ENCODE assay signal across 8 mouse cellular contexts in the genomic region with DNA sequence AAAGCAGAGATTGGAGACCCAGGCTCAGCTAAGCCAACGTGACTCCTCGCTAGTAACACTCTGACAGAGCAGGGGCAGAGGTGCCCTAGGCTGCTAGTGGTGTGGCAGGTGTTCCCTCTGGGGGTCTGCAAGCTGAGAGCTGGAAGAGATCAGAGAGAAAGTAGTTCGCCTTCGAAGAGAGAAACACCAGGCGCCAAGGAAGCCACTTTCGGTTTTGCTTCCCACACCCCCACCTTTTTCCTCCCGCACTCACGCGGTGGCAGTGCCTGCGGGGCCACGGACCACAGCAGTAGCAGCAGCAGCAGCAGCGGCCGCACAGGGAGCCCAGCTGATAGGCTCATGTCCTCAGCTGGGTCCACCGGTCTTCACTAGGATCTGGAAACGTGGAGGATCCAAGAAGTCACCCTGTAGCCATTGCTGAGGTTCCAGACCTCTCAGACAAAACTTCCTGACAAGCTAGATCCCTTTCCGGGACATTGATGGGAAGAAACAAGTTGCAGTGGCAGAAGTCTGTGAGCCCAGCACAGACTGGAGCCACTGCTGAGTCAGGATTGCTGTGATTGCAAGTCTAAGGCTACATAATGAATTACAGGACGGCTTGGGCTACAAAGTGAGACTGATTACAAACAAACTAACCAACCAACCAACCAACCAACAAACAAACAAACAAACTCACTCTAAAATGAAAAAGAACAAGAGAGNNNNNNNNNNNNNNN. TPM values are rescaled to one million over a fixed set of nuclear protein-coding genes. Genes with fewer than 3 reads are reported as not detected.
DNase-seq lines count a peak whose midpoint lies in the region; ATAC-seq and TF ChIP-seq lines count a peak whose summit lies in the region.

Gene Hfe, minus strand, starts transcription at position 481 of the 716 bp plus-strand sequence.

- TF ChIP-seq EP300 in ES-Bruce4 (IDR thresholded peaks at IDR 0.05; ENCODE audit: insufficient read depth, low read depth, low read length), result no peak

- TF ChIP-seq CTCF in ES-Bruce4 (IDR thresholded peaks at IDR 0.05; ENCODE audit: low read depth, low read length), result no peak

- DNase-seq in adrenal gland, adult 8-10 months, result peak; percentile 54
- DNase-seq in forebrain, embryonic 14.5 days (ENCODE audit: low spot score), result peak; percentile 36
- peak; percentile 59 for DNase-seq in heart, postnatal 4 days
- peak; percentile 95 for DNase-seq in midbrain, embryonic 11.5 days (ENCODE audit: low spot score, missing footprints)
- peak; percentile 55 for DNase-seq in spleen, postnatal 36 days (ENCODE audit: low spot score in 2 of 2)
- DNase-seq in layer of hippocampus, adult 18-20 months (ENCODE audit: low spot score in 2 of 2), result no peak

- 5% methylated on average over 17 of the region's 17 CpGs for WGBS in forebrain, embryonic 14.5 days
- under 1% methylated on average over 17 of the region's 17 CpGs for WGBS in limb, embryonic 12.5 days
- WGBS in midbrain, embryonic 11.5 days, result 9% methylated on average over 14 of the region's 17 CpGs

- no peaks in the 10 kb centered on the region for H3K9me3 ChIP-seq in ES-Bruce4 (replicated peaks; ENCODE audit: control insufficient read depth, insufficient read depth, low read length, poor library complexity, severe bottlenecking)
- H3K9me3 ChIP-seq in forebrain, embryonic 14.5 days (replicated peaks; ENCODE audit: control insufficient read depth, low read length), result no peaks in the 10 kb centered on the region
- H3K9me3 ChIP-seq in limb, embryonic 12.5 days, result no peaks in the 10 kb centered on the region
- no peaks in the 10 kb centered on the region for H3K9me3 ChIP-seq in midbrain, embryonic 11.5 days (ENCODE audit: control insufficient read depth, low read length)

- H3K9ac ChIP-seq in ES-Bruce4 (ENCODE audit: low read depth, poor library complexity, severe bottlenecking), result peak within 1 kb of the TSS; percentile 24; the same call in 1 of the 2 replicates
- H3K9ac ChIP-seq in forebrain, embryonic 14.5 days (ENCODE audit: low read length), result peak within 1 kb of the TSS; percentile 54
- peak within 1 kb of the TSS; percentile 55 for H3K9ac ChIP-seq in limb, embryonic 12.5 days (replicated peaks)
- peak within 1 kb of the TSS; percentile 51 for H3K9ac ChIP-seq in midbrain, embryonic 11.5 days (ENCODE audit: low read length)

- H3K4me3 ChIP-seq in ES-Bruce4 (ENCODE audit: low read depth, low read length), result peak within 1 kb of the TSS; percentile 10; the same call in 1 of the 2 replicates
- peak within 1 kb of the TSS; percentile 20 for H3K4me3 ChIP-seq in forebrain, embryonic 14.5 days (ENCODE audit: low read depth, low read length)
- H3K4me3 ChIP-seq in limb, embryonic 12.5 days (replicated peaks), result peak within 1 kb of the TSS; percentile 37
- peak within 1 kb of the TSS; percentile 22 for H3K4me3 ChIP-seq in midbrain, embryonic 11.5 days (ENCODE audit: low read depth, low read length)

- no peak for TF ChIP-seq POLR2A in ES-Bruce4 (IDR thresholded peaks at IDR 0.05; ENCODE audit: insufficient read depth, low read length)

- H3K4me1 ChIP-seq in ES-Bruce4 (ENCODE audit: control insufficient read depth, insufficient read depth, low read length), result no peaks in the 10 kb centered on the region
- peaks cover 11% of the 10 kb centered on the region; the same call in 1 of the 2 replicates for H3K4me1 ChIP-seq in forebrain, embryonic 14.5 days (ENCODE audit: control insufficient read depth, insufficient read depth, low read length)
- H3K4me1 ChIP-seq in limb, embryonic 12.5 days (replicated peaks), result peaks cover 27% of the 10 kb centered on the region
- peaks cover 11% of the 10 kb centered on the region for H3K4me1 ChIP-seq in midbrain, embryonic 11.5 days (ENCODE audit: control insufficient read depth, insufficient read depth, low read length)

- H3K4me2 ChIP-seq in forebrain, embryonic 14.5 days (ENCODE audit: low read length), result peak within 1 kb of the TSS; percentile 52
- H3K4me2 ChIP-seq in limb, embryonic 12.5 days, result peak within 1 kb of the TSS; percentile 62
- H3K4me2 ChIP-seq in midbrain, embryonic 11.5 days, result peak within 1 kb of the TSS; percentile 51

- peaks cover 4% of the 10 kb centered on the region; the same call in 1 of the 2 replicates for H3K27me3 ChIP-seq in ES-Bruce4 (ENCODE audit: control insufficient read depth, insufficient read depth, low read length, poor library complexity, severe bottlenecking)
- H3K27me3 ChIP-seq in forebrain, embryonic 14.5 days (replicated peaks; ENCODE audit: control insufficient read depth, insufficient read depth, low read length), result no peaks in the 10 kb centered on the region
- H3K27me3 ChIP-seq in limb, embryonic 12.5 days, result no peaks in the 10 kb centered on the region
- no peaks in the 10 kb centered on the region for H3K27me3 ChIP-seq in midbrain, embryonic 11.5 days (ENCODE audit: control insufficient read depth, insufficient read depth, low read length)

- H3K27ac ChIP-seq in ES-Bruce4 (ENCODE audit: insufficient read depth, low read length), result no peak within 1 kb of the TSS
- no peak within 1 kb of the TSS for H3K27ac ChIP-seq in forebrain, embryonic 14.5 days (ENCODE audit: low read depth, low read length)
- H3K27ac ChIP-seq in limb, embryonic 12.5 days, result peak within 1 kb of the TSS; percentile 67
- H3K27ac ChIP-seq in midbrain, embryonic 11.5 days (ENCODE audit: low read depth, low read length), result no peak within 1 kb of the TSS; the same call in 1 of the 2 replicates

- H3K36me3 ChIP-seq in ES-Bruce4 (ENCODE audit: control insufficient read depth, insufficient read depth, low read length, poor library complexity, severe bottlenecking), result no peaks in the 10 kb centered on the region
- no peaks in the 10 kb centered on the region for H3K36me3 ChIP-seq in forebrain, embryonic 14.5 days (ENCODE audit: control insufficient read depth, insufficient read depth, low read length)
- H3K36me3 ChIP-seq in limb, embryonic 12.5 days, result no peaks in the 10 kb centered on the region
- H3K36me3 ChIP-seq in midbrain, embryonic 11.5 days (ENCODE audit: control insufficient read depth, insufficient read depth, low read length), result no peaks in the 10 kb centered on the region

- 0 out of 2 replicates have a peak, but pooled peaks have one; percentile 32 for ATAC-seq in forebrain, embryonic 14.5 days
- no peak for ATAC-seq in limb, embryonic 12.5 days (ENCODE audit: insufficient number of reproducible peaks, insufficient read depth, low FRiP score, low TSS enrichment, low read depth)
- ATAC-seq in midbrain, embryonic 11.5 days (ENCODE audit: low FRiP score), result peak; percentile 78

RNA-seq across cellular contexts. Expression of gene Hfe, which starts in this region (rescaled TPM):
- polyA plus RNA-seq in ES-Bruce4 (2011; ENCODE audit: insufficient read depth, insufficient read length, low read depth, missing spikeins), result not detected in 2 replicates
- 10 to 100 TPM; 27.4 to 41.7 (median 33.5) TPM for total RNA-seq in adrenal gland, adult 8-10 months (2022)
- polyA plus RNA-seq in forebrain, embryonic 14.5 days (2014; fragmentation: Nextera tagmentation; extraction: Ambion mirVana), result 3.5 and 4.7 TPM in 2 replicates
- 10 to 100 TPM; 19.7 to 21.0 TPM for total RNA-seq in heart, postnatal 4 days (2021)
- 3.8 and 4.2 TPM in 2 replicates for polyA plus RNA-seq in limb, embryonic 12.5 days (2016; fragmentation: Nextera tagmentation; extraction: Ambion mirVana)
- polyA plus RNA-seq in midbrain, embryonic 11.5 days (2014; fragmentation: Nextera tagmentation; extraction: Ambion mirVana), result 2.7 and 3.3 TPM in 2 replicates
- 1 to 10 TPM; 4.1 to 4.2 TPM for total RNA-seq in layer of hippocampus, adult 18-20 months (2021)

Comparison
In these comparisons a context has a peak if more than half of its experiments do, and no peak if none do; other contexts are left out.
1. RNA of gene Hfe (total RNA-seq): 27.4 to 41.7 TPM in adrenal gland, adult 8-10 months and 19.7 to 21.0 TPM in heart, postnatal 4 days; 4.1 to 4.2 TPM in layer of hippocampus, adult 18-20 months; every median in the first group is over 4 times any median in the second.
2. DNase-seq: peak in adrenal gland, adult 8-10 months (single experiment), forebrain, embryonic 14.5 days (single experiment), heart, postnatal 4 days (single experiment), midbrain, embryonic 11.5 days (single experiment) and spleen, postnatal 36 days (2 of 2); none in layer of hippocampus, adult 18-20 months (0 of 2).
3. Peak in every context shown above with its lines, with median percentiles within 50 percentile points of each other: H3K4me3 ChIP-seq, H3K9ac ChIP-seq and H3K4me2 ChIP-seq.